ENCODE assay signal across 10 mouse cellular contexts in genomic region chr9:119334324-119334723, GRCm38 (mm10). TPM values are rescaled to one million over a fixed set of nuclear protein-coding genes. Genes with fewer than 3 reads are reported as not detected.
A peak's percentile ranks its signal among the peaks of the same experiment; 100 is the strongest.
DNase-seq lines count a peak whose midpoint lies in the region; ATAC-seq and TF ChIP-seq lines count a peak whose summit lies in the region.
"Had no signal": no experiment of that assay in that cellular context is flagged by ENCODE, and none has a peak within 500 bp of the region (broad histone marks: within the 10 kb centered on the region; RNA-seq: fewer than 3 reads in every experiment).

No protein-coding gene starts in this region.

- H3K27me3 ChIP-seq in intestine, postnatal 0 days (replicated peaks; ENCODE audit: control insufficient read depth, insufficient read depth, low read length), result no peaks in the 10 kb centered on the region
- H3K27me3 ChIP-seq in lung, postnatal 0 days (replicated peaks; ENCODE audit: insufficient read depth, low read length), result no peaks in the 10 kb centered on the region

- DNase-seq in adrenal gland, postnatal 14 days, result peak; percentile 70
- DNase-seq in adrenal gland, adult 8-10 months, result no peak
- DNase-seq in 416B (ENCODE audit: low read depth), result peak; percentile 91
- peak; percentile 47 for DNase-seq in gastrocnemius, postnatal 10 days
- DNase-seq in lung, postnatal 0 days (ENCODE audit: low spot score), result peak; percentile 88
- DNase-seq in thymus, postnatal 0 days (ENCODE audit: low spot score), result peak; percentile 55
- DNase-seq in testis, postnatal 10 days (ENCODE audit: low spot score), result no peak

- H3K27ac ChIP-seq in intestine, postnatal 0 days (ENCODE audit: low read depth, low read length), result peak overlapping the region; percentile 35; the same call in 1 of the 2 replicates
- H3K27ac ChIP-seq in lung, postnatal 0 days (ENCODE audit: low read length), result 0 out of 2 replicates have a peak overlapping the region, but pooled peaks have one; percentile 35

- no peak for ATAC-seq in intestine, postnatal 0 days
- peak; percentile 69 for ATAC-seq in lung, postnatal 0 days

- H3K36me3 ChIP-seq in intestine, postnatal 0 days (ENCODE audit: control insufficient read depth, insufficient read depth), result peaks cover 21% of the 10 kb centered on the region
- H3K36me3 ChIP-seq in lung, postnatal 0 days (ENCODE audit: insufficient read depth, low read length), result 0 out of 2 replicates have a peak, but pooled peaks cover 7% of the 10 kb centered on the region

- no peak overlapping the region for H3K9ac ChIP-seq in intestine, postnatal 0 days (ENCODE audit: low read depth, low read length)
- no peak overlapping the region for H3K9ac ChIP-seq in lung, postnatal 0 days (replicated peaks; ENCODE audit: low read depth)

- H3K9me3 ChIP-seq in intestine, postnatal 0 days (ENCODE audit: control insufficient read depth), result no peaks in the 10 kb centered on the region
- H3K9me3 ChIP-seq in lung, postnatal 0 days (ENCODE audit: low read length), result no peaks in the 10 kb centered on the region

- TF ChIP-seq CTCF in intestine, postnatal 0 days (IDR thresholded peaks at IDR 0.05; ENCODE audit: low read depth), result no peak
- peak; percentile 33; the same call in 1 of the 2 replicates for TF ChIP-seq CTCF in lung, postnatal 0 days (IDR thresholded peaks at IDR 0.05)

- H3K4me2 ChIP-seq in intestine, postnatal 0 days (replicated peaks; ENCODE audit: low read depth), result no peak overlapping the region
- H3K4me2 ChIP-seq in lung, postnatal 0 days (replicated peaks; ENCODE audit: low read depth, low read length), result no peak overlapping the region; the same call in 1 of the 2 replicates

- no peak overlapping the region for H3K4me3 ChIP-seq in intestine, postnatal 0 days (ENCODE audit: low read depth, low read length)
- H3K4me3 ChIP-seq in lung, postnatal 0 days (ENCODE audit: low read depth, low read length), result no peak overlapping the region

- no peaks in the 10 kb centered on the region for H3K4me1 ChIP-seq in intestine, postnatal 0 days (replicated peaks; ENCODE audit: control insufficient read depth, insufficient read depth, low read length)
- peaks cover 3% of the 10 kb centered on the region for H3K4me1 ChIP-seq in lung, postnatal 0 days (ENCODE audit: insufficient read depth, low read depth, low read length)

- WGBS in intestine, postnatal 0 days, result 50% methylated on average over 10 of the region's 10 CpGs
- WGBS in lung, postnatal 0 days, result 18% methylated on average over 10 of the region's 10 CpGs

- peak; percentile 16; the same call in 1 of the 2 replicates for TF ChIP-seq EP300 in lung, postnatal 0 days (IDR thresholded peaks at IDR 0.05)

RNA-seq across cellular contexts. Expression of gene Acaa1a, which starts 5.2 kb away (rescaled TPM):
- 106 and 108 TPM in 2 replicates for total RNA-seq in adrenal gland, postnatal 14 days (2021)
- 100 to 1,000 TPM; 128 to 155 (median 138) TPM for total RNA-seq in adrenal gland, adult 8-10 months (2022)
- total RNA-seq in gastrocnemius, postnatal 10 days (2021), result 10 to 100 TPM; 42.0 to 44.0 TPM
- 90.5 and 97.0 TPM in 2 replicates for polyA plus RNA-seq in intestine, postnatal 0 days (2015; fragmentation: Nextera tagmentation; extraction: Ambion mirVana)
- 114 and 128 TPM in 2 replicates for polyA plus RNA-seq in lung, postnatal 0 days (2015; fragmentation: Nextera tagmentation; extraction: Ambion mirVana)
- 79.2 and 83.3 TPM in 2 replicates for polyA plus RNA-seq in thymus, postnatal 0 days (2015; fragmentation: Nextera tagmentation; extraction: Ambion mirVana)

RNA-seq across cellular contexts. Expression of gene Myd88, which starts 6.9 kb away (rescaled TPM):
- 26.2 and 27.3 TPM in 2 replicates for total RNA-seq in adrenal gland, postnatal 14 days (2021)
- 10 to 100 TPM; 28.2 to 43.0 (median 31.7) TPM for total RNA-seq in adrenal gland, adult 8-10 months (2022)
- 10 to 100 TPM in 1 of 2 experiments, 1 to 10 TPM in 1; 8.7 to 10.5 TPM for total RNA-seq in gastrocnemius, postnatal 10 days (2021)
- polyA plus RNA-seq in intestine, postnatal 0 days (2015; fragmentation: Nextera tagmentation; extraction: Ambion mirVana), result 29.7 and 30.9 TPM in 2 replicates
- polyA plus RNA-seq in lung, postnatal 0 days (2015; fragmentation: Nextera tagmentation; extraction: Ambion mirVana), result 50.3 and 61.3 TPM in 2 replicates
- 34.3 and 34.4 TPM in 2 replicates for polyA plus RNA-seq in thymus, postnatal 0 days (2015; fragmentation: Nextera tagmentation; extraction: Ambion mirVana)

RNA-seq across cellular contexts. Expression of gene Oxsr1, which starts 12.1 kb away (rescaled TPM):
- 33.8 and 36.5 TPM in 2 replicates for total RNA-seq in adrenal gland, postnatal 14 days (2021)
- total RNA-seq in adrenal gland, adult 8-10 months (2022), result 10 to 100 TPM; 33.7 to 40.6 (median 37.8) TPM
- total RNA-seq in gastrocnemius, postnatal 10 days (2021), result 10 to 100 TPM; 32.9 to 33.7 TPM
- 7.9 and 8.7 TPM in 2 replicates for polyA plus RNA-seq in intestine, postnatal 0 days (2015; fragmentation: Nextera tagmentation; extraction: Ambion mirVana)
- polyA plus RNA-seq in lung, postnatal 0 days (2015; fragmentation: Nextera tagmentation; extraction: Ambion mirVana), result 6.6 and 8.0 TPM in 2 replicates
- polyA plus RNA-seq in thymus, postnatal 0 days (2015; fragmentation: Nextera tagmentation; extraction: Ambion mirVana), result 9.3 and 11.7 TPM in 2 replicates

RNA-seq across cellular contexts. Expression of gene Xylb, which starts 22.9 kb away (rescaled TPM):
- 2.0 and 10.6 TPM in 2 replicates for total RNA-seq in adrenal gland, postnatal 14 days (2021)
- total RNA-seq in adrenal gland, adult 8-10 months (2022), result 1 to 10 TPM in 3 of 4 experiments, under 1 TPM in 1; 0.87 to 2.2 (median 1.5) TPM
- total RNA-seq in gastrocnemius, postnatal 10 days (2021), result under 1 TPM; 0.47 to 0.88 TPM
- 10.8 and 11.7 TPM in 2 replicates for polyA plus RNA-seq in intestine, postnatal 0 days (2015; fragmentation: Nextera tagmentation; extraction: Ambion mirVana)
- polyA plus RNA-seq in lung, postnatal 0 days (2015; fragmentation: Nextera tagmentation; extraction: Ambion mirVana), result 2.0 and 2.2 TPM in 2 replicates
- polyA plus RNA-seq in thymus, postnatal 0 days (2015; fragmentation: Nextera tagmentation; extraction: Ambion mirVana), result 0.99 and 1.5 TPM in 2 replicates

RNA-seq across cellular contexts. Expression of gene Slc22a14, which starts 31.0 kb away (rescaled TPM):
- total RNA-seq in adrenal gland, postnatal 14 days (2021), result 0.19 TPM in 1 of 2 replicates, not detected in the other
- not detected for total RNA-seq in adrenal gland, adult 8-10 months (2022)
- total RNA-seq in gastrocnemius, postnatal 10 days (2021), result not detected
- 0.12 TPM in 1 of 2 replicates, not detected in the other for polyA plus RNA-seq in intestine, postnatal 0 days (2015; fragmentation: Nextera tagmentation; extraction: Ambion mirVana)
- polyA plus RNA-seq in lung, postnatal 0 days (2015; fragmentation: Nextera tagmentation; extraction: Ambion mirVana), result 0.17 TPM in 1 of 2 replicates, not detected in the other
- polyA plus RNA-seq in thymus, postnatal 0 days (2015; fragmentation: Nextera tagmentation; extraction: Ambion mirVana), result 0.09 TPM in 1 of 2 replicates, not detected in the other
- polyA plus RNA-seq: C2C12; neural tube, embryonic 11.5 days had no signal

Comparison
In these comparisons a context has a peak if more than half of its experiments do, and no peak if none do; other contexts are left out.
1. DNase-seq: peak in adrenal gland, postnatal 14 days (single experiment), 416B (single experiment), gastrocnemius, postnatal 10 days (single experiment), lung, postnatal 0 days (single experiment) and thymus, postnatal 0 days (single experiment); none in adrenal gland, adult 8-10 months (single experiment) and testis, postnatal 10 days (single experiment).